Mouse (Mus musculus) gastrocnemius, postnatal 36 days (tissue): ENCODE measurements at regions not wholly inside any gene's neighbourhood (a gene's known extent, or its start where the extent isn't known, plus 50 kb on each side); places are given as distances from the start of the nearest gene placed in this dataset.

Source experiments
- DNase-seq, 2 experiments: peaks; one replicate each; pipeline ENCODE4 v3.0.0; 2022
- intact Hi-C: fragments of 180-260 bp; cut with DNase I; formaldehyde crosslinking; loops from one replicate; pipeline ENCODE4 v1.15.1; 2025

- no peak for DNase-seq
- intact Hi-C loops = no loop called here
These were observed 207.0 kb upstream of the Irx3 start for GRCm38 (mm10) chr8:92008616-92009610.

- no peak for DNase-seq
- intact Hi-C loops = no loop called here
These were observed 203.2 kb upstream of the Irx3 start for GRCm38 (mm10) chr8:92005091-92005490.

- intact Hi-C loops = no loop called here
These were observed 202.7 kb upstream of the Irx3 start for GRCm38 (mm10) chr8:92004532-92004931.

GRCm38 (mm10) chr8:92000368-92000767 lies 198.5 kb upstream of the Irx3 start:
- intact Hi-C loops = no loop called here
- DNase-seq = no peak

More at GRCm38 (mm10) chr8:92004532-92004931, 202.7 kb upstream of the Irx3 start:
- no peak for DNase-seq

- DNase-seq = no peak
- intact Hi-C loops = no loop called here
These were observed 197.8 kb upstream of the Irx3 start for GRCm38 (mm10) chr8:91999661-92000060.

- intact Hi-C loops = no loop called here
These were observed 197.3 kb upstream of the Irx3 start for GRCm38 (mm10) chr8:91999189-91999588.

GRCm38 (mm10) chr8:91997892-91998189 lies 196.0 kb upstream of the Irx3 start:
- no peak for DNase-seq
- intact Hi-C loops = no loop called here

More at GRCm38 (mm10) chr8:91999189-91999588, 197.3 kb upstream of the Irx3 start:
- DNase-seq = no peak

GRCm38 (mm10) chr8:91997023-91997891 lies 195.4 kb upstream of the Irx3 start:
- intact Hi-C loops = no loop called here
- DNase-seq = no peak

- no peak for DNase-seq
- intact Hi-C loops = no loop called here
These were observed 194.6 kb upstream of the Irx3 start for GRCm38 (mm10) chr8:91996305-91997022.

- intact Hi-C loops = no loop called here
- no peak for DNase-seq
These were observed 193.7 kb upstream of the Irx3 start for GRCm38 (mm10) chr8:91995407-91996144.

GRCm38 (mm10) chr8:91991542-91992452 lies 189.9 kb upstream of the Irx3 start:
- DNase-seq = no peak
- intact Hi-C loops = no loop called here

- intact Hi-C loops = no loop called here
These were observed 189.1 kb upstream of the Irx3 start for GRCm38 (mm10) chr8:91990952-91991351.

GRCm38 (mm10) chr8:91990048-91990447 lies 188.2 kb upstream of the Irx3 start:
- intact Hi-C loops = no loop called here
- DNase-seq = no peak

More at GRCm38 (mm10) chr8:91990952-91991351, 189.1 kb upstream of the Irx3 start:
- DNase-seq = no peak

GRCm38 (mm10) chr8:91988866-91989633 lies 187.2 kb upstream of the Irx3 start:
- intact Hi-C loops = no loop called here
- DNase-seq = no peak

- DNase-seq = no peak
- intact Hi-C loops = no loop called here
These were observed 186.0 kb upstream of the Irx3 start for GRCm38 (mm10) chr8:91987854-91988253.

GRCm38 (mm10) chr8:91983171-91983570 lies 181.3 kb upstream of the Irx3 start:
- no peak for DNase-seq
- intact Hi-C loops = no loop called here

- no peak for DNase-seq
- intact Hi-C loops = no loop called here
These were observed 175.2 kb upstream of the Irx3 start for GRCm38 (mm10) chr8:91976900-91977585.

GRCm38 (mm10) chr8:91975460-91975859 lies 173.6 kb upstream of the Irx3 start:
- DNase-seq = no peak
- intact Hi-C loops = no loop called here
